Mouse (Mus musculus) forelimb bud, embryonic 11.5 days (tissue): ENCODE data around the gene Als2.

Experiments used
- DNase-seq: peaks from one replicate; pipeline ENCODE4 v3.0.0-alpha.2; 2012; ENCODE audit warnings: low read depth, low spot score

Gene Als2

DNA sequence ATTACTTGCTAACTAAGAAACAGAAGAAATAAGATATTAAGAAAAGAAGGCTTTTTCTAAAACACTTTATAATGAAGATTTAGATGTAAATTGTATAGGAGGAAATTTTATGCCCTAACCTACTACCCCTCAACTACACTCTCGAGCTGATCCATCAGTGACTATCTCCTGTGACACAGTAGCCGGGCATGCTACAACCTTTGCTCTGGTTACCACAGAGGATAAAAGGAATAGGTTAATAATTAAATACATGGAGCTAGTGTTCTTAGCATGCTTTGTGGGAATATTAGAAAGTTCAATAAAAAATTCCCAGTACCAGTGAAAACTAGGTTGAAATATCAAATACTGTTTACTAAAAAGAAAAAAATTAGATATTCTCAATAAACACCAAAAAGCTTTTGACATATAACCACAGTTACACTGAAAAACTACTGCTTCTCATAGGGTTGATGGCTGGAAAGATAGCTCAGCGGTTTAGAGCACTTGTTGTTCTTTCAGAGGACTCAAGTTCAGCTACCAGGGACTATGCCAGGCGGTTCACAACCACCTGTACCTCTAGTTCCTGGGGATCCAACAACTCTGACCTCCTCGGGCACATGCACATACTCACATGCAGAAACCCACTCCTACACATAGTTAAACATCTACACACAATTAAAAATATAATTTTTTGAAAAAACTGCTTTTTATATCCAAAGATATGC, 24.8 kb downstream of the Als2 start:
- DNase-seq: no peak

DNA sequence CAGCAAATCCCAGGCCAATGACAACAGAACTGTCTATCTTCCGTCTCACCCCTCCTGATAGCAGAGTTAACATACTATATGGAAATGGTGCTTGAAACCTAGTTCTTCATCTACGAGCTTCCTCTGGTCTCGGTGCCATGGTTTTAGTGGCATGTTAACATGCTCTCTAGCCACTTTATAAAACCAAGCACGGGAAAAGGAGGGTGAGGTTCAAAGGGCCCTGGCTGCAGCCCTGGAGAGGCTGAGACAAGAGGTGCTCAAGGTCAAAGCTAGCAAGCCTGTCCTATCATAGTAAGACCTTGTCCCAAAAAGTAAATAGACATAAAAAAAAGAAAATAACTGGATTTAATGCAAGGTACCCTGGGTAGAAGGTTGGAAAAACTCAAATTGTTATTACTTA, 25.4 kb downstream of the Als2 start:
- DNase-seq: no peak

DNA sequence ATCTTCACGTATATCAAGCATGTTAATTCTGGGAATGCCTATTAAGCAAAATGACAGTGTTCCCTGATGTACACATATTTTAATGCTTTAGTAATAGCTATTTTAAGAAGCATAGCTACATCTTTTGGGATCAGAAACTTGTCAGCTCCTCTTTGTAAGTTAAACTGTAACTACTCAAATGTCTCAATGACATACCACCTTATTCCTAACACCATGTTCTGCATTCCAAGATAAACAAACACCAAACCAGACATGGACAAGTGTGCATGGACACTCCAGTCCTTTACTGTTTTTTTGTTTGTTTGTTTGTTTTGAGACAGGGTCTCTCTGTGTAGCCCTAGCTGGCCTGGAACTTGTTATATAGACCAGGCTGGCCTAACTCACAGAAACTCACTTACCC, 28.7 kb downstream of the Als2 start:
- no peak for DNase-seq

DNA sequence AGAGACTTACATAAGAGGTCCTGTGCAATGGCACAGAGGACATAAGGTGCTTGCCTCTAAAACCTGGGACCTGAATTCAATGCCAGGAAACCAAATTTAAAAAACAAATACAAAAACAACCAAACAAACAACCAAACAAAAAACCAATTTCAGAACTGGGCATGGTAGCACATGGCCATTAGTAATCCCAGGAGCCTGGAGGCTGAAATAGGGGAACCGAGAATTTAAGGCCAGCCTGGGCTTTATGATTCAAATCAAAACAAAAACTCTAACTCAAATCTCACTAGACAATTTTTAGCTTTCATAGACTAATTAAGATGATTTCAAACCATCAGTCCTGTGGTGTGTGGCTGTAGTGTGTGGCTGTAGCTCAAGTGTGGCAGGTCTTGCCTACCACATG, 32.5 kb downstream of the Als2 start:
- DNase-seq: no peak

DNA sequence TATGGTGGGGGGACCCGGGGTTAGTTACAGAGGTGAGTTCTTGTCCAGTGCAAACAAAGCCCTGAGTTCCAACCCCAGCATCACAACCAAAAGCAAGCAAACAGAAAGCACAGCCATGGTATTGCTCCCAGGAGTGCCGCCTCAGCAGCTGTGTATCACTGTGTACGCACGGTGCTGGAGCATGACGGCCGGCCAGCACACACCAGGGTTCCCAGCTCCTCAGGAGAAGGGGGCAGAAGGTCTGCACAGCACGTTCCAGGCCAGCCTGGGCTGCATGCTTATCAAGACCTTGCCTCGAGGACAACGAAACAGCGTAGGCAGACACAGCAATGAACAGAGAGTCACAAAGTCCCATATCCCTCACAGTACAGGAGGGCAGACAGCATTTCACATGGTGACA, 34.7 kb downstream of the Als2 start:
- DNase-seq: no peak

DNA sequence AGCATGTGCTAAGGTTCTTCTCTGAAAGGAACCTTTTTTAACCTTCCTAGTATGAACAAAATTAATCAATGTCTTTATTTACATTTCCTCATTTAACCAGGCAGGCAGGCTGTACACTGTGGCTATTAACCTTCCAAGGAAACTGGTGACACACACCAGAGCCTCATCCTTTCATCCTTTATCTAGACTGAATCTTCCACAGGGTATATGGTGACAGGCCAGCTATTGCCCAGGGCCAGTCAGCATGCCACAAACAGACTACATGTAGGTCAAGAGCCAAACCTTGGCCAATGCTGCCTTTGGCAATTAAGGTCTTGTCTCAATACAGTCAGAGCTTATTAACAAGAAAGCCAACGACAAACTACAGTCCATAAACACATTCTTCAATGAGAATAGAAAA, 35.5 kb downstream of the Als2 start:
- no peak for DNase-seq

DNA sequence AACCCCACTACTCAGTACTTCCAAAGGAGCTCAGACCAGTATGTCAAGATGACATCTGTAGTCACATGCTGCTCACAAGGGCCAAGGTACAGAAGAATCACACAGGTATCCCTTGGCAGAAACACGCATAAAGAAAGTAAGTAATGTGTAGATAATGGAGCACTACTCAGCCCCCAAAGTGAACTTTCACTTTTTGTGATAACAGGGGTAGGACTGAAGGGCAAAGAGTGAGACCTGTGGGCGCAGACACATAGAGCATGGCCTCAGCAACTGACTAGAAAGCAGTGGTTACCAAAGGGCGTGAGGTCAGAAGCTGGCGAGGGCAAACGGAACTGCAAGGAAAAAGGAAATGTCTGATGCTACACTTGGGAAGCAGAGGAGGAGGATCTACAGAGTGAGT, 36.1 kb downstream of the Als2 start:
- DNase-seq: no peak

DNA sequence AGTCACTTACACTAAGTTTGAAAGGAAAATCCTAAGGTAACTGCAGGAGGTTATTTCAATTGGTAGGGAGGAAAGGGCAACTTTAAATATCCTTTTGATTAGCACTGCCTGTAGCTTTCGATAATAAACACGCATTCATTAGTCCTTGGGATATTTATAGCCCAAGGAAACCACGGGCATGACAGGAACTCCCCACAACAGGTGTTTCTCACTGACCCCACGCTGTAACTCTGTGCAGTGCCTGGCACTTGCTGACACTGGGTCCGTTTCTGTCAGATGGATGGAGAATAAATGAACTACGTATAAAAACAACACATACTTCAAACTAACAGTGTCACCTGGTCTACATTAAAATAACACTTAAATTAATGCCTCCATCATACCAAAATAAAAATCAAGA, 42.1 kb downstream of the Als2 start:
- DNase-seq: no peak

DNA sequence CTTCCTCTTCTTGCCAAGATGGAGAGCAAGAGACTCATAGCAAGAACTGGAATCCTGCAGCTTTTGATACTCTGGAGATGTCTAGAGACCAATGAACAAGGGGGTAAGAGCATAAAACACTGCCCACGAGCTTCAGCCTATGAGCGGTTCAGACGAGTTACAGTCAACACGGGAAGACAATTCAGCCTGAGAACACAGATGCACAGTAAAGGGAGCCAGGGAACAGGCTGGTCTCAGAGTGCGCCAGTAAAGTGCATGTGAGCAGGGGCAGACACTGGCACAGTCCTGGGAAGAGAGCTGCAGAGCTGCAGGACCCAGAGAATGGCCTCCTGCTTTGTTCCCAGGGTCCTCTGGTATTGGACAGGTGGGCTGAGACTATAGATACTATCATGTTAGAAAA, 49.2 kb downstream of the Als2 start:
- DNase-seq: no peak

DNA sequence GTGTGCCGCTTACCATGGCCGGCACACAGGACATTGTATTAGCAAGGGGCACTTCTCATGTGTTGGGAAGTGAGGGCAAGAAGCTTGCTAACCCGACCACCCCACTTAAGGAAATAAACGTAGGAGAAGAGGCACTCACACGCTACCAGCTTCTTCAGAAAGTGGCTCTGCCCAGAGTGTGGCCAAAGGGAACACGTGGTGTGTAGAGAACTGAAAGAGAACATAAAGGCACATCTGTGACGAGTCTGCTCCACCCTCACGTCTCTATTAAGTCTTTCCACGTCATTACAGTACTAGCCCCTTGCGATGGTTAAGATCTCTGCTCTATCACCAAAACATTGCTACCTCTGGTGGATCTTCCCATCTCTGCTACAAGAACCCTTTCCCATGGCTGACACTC, 50.7 kb downstream of the Als2 start:
- DNase-seq: no peak

DNA sequence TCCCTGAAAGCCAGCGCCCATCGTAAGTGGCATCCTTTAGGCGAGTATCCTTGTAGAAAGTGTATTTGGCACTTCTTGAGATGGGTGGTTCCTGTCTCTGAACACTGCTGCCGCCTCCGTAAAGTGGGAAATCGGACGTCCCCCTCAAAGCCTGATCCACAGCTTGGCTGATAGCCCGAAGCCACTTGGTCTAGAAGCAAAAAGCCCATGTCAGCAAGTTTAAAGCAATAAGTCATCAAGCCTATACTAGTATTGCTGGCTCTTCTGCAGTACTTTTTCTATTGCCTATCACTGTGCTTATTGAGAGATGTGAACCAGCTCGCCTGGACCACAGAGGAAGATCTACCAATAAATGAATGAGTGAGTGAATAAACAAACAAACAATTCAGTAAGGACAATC, 51.6 kb downstream of the Als2 start:
- DNase-seq: no peak

DNA sequence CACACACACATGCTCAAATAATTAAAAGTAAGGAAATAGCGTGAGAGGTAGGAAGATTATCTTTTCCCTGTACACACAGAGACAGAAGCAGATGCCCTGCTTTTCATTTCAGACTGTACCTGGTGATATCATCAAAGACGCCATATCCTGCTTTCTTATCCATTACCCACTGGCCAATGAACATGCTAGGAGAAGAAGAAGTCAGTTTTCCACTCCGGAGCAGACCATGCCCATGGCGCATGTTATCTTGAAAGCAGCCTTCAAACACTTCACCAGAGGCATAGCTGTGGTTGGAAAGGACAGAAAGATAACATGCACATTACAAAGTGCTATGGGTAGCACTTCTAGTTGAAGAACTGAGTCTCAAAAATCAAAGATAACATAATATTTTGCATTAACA, 54.0 kb downstream of the Als2 start:
- DNase-seq: no peak

DNA sequence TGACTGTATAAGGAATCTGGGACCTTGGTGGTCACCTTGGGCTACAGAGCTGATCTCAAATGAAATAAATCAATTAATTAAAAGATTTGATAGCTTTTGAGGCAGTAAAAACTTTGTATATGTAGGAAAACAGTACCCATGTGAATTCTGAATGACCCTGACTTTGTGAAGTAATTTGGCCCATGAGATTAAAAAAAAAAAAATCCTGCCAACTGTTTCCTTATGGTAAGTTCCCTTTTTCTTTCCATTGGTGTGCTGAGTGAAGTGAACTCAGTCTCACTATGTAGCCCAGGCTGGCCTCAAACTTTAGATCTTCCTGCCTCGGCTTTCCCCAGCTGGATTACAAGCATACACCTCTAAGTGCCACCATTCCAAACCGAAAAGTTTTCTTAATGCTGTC, 54.7 kb downstream of the Als2 start:
- DNase-seq: no peak

DNA sequence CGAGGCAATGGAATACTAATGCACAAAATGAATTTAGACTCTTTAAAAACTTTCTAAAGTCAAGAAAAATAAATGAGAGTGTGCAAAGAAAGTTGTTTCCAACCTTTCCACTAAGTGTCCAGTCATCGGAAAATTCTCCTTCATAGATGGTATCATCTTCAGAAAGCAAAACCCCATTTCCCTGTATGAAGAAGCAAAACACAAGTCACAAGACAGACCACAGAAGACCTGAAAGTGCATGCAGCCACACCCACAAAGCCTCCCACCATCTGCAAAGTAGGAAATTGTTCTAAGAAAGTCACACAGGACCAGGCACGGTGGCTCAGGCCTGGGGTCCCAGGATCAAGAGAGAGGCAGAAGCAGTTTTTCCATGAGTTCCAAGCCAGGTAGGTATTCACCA, 57.0 kb downstream of the Als2 start:
- no peak for DNase-seq

DNA sequence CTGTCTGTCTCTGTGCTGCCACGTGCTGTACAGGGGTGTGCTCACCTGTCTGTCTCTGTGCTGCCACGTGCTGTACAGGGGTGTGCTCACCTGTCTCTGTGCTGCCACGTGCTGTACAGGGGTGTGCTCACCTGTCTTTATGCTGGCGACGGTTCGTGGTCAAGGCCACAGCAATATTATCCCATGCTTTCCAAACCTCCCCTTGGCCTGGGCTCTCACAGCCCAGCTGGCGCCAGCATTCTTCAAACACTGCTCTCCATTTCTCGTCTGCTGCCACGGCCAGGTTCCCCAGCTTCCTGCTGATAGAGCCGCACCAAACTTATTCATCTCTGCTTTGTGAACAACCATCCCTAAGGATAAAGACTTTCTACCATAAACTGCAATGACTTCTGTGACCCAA, 58.6 kb downstream of the Als2 start:
- no peak for DNase-seq

DNA sequence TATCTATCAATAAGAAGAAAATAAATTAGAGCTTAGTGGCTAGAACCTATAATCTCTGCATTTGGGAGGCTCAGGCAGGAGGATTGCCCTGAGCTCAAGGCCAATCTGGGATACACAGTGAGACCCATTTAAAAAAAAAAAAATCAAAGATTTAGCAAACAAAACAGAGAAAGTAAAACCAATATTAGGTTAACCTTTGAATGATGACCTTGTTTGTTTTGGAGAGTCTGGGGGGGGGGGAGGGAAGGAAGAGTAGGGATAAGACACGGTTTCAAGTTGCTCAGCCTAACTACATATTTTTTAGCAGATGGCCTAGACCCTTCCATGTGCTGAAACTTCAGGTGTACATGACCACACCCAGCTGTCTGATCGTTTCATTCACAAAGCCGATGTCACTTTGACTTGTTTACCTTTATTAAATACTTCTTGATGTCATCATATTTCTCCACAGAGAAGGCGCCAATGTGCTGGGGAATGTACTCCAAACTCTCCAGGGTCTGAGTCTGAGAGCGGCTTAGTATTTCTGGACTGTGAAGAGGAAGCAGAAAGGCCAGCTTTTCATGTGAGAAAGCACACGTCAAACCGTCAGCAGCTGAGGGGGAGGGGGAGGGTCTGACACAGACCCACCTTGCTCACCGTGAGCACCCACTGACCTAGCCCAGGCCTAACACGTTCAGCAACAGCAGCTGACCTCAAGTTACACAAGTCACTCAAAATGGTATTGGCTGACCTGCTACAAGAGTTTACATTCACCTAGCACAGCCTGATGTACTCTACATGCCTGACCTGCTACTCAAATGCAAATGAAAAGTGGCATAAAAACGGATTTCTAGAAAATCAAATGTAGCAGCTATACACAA, 62.3 kb downstream of the Als2 start:
- no peak for DNase-seq

DNA sequence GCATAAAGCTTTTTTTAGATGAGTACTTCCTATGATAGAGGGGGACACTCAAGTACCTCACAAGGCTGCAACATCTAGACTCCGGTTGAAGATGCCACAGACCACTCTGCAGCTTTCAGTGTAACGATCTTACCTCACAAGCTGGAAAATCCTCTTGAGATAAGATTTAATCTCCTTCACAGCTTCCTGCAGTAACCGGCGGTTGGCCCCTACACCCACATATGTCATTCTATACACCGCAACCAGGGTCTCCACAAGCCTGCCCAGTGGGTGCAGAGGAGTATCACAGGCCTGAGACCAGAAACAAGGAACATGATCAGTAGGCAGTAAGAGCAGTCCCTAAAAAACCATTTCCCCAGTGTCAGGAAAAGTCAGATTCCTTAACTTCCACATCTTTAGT, 64.0 kb downstream of the Als2 start:
- no peak for DNase-seq

DNA sequence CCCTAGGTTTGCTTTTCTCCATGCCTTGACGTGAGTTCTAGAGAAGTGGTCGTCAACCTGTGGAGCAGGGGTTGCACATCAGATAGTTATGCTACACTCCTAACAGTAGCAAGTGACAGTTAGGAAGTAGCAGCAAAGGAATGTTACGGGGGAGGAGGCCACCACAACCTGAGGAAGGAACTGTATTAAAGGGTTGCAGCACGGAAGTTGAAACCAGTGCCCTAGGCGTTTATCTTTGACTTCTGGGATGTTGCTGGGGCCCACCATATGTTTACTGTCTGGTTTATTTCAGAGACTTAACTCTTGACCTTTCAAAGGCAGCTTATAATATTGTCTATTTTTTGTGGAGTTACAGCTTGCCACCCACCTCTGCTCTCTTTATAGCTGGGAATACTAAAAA, 65.2 kb downstream of the Als2 start:
- no peak for DNase-seq

DNA sequence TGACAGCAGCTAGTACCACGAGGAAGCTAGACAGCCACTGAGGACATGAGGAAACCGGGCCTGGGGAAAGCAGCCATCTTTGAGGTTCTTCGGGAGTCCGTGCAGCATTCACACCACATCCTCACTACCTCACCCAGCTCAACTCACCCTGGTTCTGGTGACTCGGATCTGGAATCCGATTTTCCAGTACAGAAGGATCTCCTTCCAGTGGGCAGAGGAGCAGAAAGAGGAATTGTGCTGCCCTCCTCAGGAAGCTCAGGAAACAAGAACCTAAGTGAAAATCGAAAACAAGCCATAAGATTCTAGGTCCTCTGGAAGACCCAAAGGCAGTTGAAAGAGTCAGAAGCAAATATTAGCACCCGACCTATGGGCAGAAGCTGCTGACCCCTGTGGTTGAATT, 66.7 kb downstream of the Als2 start:
- DNase-seq: no peak

DNA sequence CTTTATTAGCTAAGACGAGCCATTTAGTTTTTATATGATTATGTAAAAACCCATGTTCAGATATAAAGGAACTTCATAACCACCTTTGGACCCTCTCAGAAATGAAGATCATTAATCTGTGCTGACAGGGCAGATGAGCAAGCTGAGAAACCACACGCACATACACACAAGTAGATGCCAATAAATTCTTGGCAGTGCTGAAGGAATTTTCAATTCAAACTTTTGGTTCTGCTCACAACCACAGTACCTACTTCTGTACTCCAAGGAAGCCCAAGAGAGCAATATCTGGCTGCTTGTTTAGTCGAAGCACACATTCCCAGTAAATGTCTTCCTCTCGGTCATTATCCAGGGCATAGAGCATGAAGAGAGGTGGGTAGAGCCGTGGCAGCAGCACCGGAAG, 67.4 kb downstream of the Als2 start:
- no peak for DNase-seq

DNA sequence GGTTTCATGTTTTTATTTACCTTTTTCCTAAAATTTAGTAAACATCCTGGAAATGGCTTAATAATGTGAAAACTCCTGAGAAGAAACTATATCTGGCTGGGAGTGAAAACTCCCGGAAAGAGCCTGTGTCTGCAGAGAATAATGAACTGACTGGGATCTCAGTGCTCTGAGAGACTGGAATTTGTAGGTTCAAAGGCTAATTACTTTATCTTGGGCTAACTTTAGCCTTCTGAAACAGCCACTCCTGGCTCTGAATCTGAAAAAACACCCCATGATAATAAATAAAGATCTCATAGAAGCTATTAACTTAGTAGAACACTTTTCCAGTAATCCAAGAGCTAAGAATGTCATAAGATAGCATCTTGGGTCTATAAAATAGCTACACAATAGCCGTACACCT, 68.5 kb downstream of the Als2 start:
- DNase-seq: no peak

DNA sequence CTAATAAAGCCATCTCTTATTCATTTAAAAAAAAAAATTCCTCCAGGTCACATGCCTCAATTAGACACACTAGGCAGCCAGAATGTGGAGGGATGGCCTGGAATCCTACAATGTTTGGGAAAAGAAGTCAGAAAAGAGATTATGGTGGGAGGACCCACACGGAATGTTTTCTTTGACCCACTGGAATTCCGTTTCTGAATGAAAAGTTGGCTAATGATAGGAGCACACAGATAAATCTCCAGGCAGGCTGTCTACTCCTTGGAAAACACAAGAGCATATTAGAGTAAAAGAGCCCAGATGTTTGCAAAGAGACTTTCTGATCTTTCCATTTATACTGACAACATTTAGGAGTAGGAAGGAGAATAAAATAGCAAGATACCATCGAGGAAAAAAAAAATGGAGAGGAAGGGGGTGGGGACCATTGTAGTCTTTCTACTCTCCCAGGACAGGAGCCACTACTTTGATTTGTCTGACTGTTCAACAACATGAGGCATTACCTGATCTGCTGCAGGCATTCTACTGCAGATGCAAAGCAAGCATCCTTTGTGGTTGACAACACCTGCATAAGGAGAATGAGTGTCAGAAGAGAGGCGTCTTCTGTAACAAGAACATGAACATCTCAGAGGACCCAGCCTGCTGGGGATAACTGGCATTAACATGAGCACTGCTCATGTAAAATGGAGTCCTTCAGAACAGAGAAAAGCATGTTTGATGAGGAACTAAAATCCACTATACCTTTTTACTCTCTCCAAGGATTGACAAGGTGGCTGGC, 69.2 kb downstream of the Als2 start:
- DNase-seq: no peak
